Mouse (Mus musculus) NIH3T3 (cell line): ENCODE results near the gene Ccdc150.

Source experiments
- DNase-seq: peaks from one replicate; pipeline ENCODE4 v3.0.0-alpha.2; 2012; ENCODE audit warnings: low read depth

Gene Ccdc150

GRCm38 (mm10) chr1:54250158-54250866 is at the start of gene Ccdc150:
Gene Ccdc150, plus strand, starts transcription at chr1:54250683.
- DNase-seq, result peak; percentile 99

GRCm38 (mm10) chr1:54220273-54220672 is 30.2 kb upstream of the Ccdc150 start:
- DNase-seq, result no peak

GRCm38 (mm10) chr1:54242722-54243121 is 7.8 kb upstream of the Ccdc150 start:
- no peak for DNase-seq

- peak; percentile 14 for DNase-seq
Measured at GRCm38 (mm10) chr1:54275552-54275951, 25.1 kb downstream of the Ccdc150 start.

GRCm38 (mm10) chr1:54279628-54280027 is 29.1 kb downstream of the Ccdc150 start:
- no peak for DNase-seq

GRCm38 (mm10) chr1:54280651-54281050 is 30.2 kb downstream of the Ccdc150 start:
- no peak for DNase-seq

- no peak for DNase-seq
Measured at GRCm38 (mm10) chr1:54306404-54306803, 55.9 kb downstream of the Ccdc150 start.

GRCm38 (mm10) chr1:54326647-54327046 is 76.2 kb downstream of the Ccdc150 start:
- DNase-seq, result peak; percentile 41

GRCm38 (mm10) chr1:54327876-54328545 is 77.5 kb downstream of the Ccdc150 start:
- DNase-seq, result no peak

GRCm38 (mm10) chr1:54332988-54333387 is 82.5 kb downstream of the Ccdc150 start:
- peak; percentile 64 for DNase-seq

- no peak for DNase-seq
Measured at GRCm38 (mm10) chr1:54354786-54355185, 104.3 kb downstream of the Ccdc150 start.

GRCm38 (mm10) chr1:54355485-54355884 is 105.0 kb downstream of the Ccdc150 start:
- DNase-seq, result no peak

- DNase-seq, result no peak
Measured at GRCm38 (mm10) chr1:54356566-54356965, 106.1 kb downstream of the Ccdc150 start.

GRCm38 (mm10) chr1:54377506-54378051 is 127.1 kb downstream of the Ccdc150 start:
- DNase-seq, result peak; percentile 47

GRCm38 (mm10) chr1:54380978-54381914 is 130.8 kb downstream of the Ccdc150 start:
- DNase-seq, result peak; percentile 82

- DNase-seq, result no peak
Measured at GRCm38 (mm10) chr1:54384221-54384620, 133.7 kb downstream of the Ccdc150 start.

- peak; percentile 55 for DNase-seq
Measured at GRCm38 (mm10) chr1:54402736-54403135, 152.3 kb downstream of the Ccdc150 start.
